Mouse (Mus musculus): ENCODE data around the gene Gh. TPM values are rescaled to one million over a fixed set of nuclear protein-coding genes. Genes with fewer than 3 reads are reported as not detected.
A peak's percentile ranks its signal among the peaks of the same experiment; 100 is the strongest.

The Gh gene
- polyA plus RNA-seq, 1 experiment = not detected

DNA sequence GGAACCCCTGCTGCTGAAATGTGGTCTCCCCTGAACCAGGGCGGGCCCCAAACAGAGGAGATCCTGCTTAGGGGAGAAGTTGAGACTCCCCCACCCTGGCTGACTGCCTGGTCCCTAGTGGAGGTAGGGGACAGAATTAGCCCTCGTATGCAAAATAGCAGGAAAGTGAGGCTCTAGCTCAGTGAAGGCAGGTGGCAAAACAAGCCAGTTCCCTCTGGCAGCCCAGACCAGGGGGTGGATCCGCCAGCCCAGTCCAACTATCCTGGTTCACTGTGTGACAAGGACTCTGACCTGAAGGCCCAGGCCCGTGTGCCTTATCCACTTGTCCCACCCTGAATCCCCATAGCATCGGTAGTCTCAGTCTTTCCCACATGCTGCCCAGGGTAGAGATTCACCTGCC is 8.5 kb upstream of the Gh start:
- TF ChIP-seq POLR2A (IDR thresholded peaks at IDR 0.05; ENCODE audit: control insufficient read depth, low read depth, low read length) (no peak), CTCF (IDR thresholded peaks at IDR 0.05; ENCODE audit: control insufficient read depth, insufficient read depth, insufficient replicate concordance, low read depth, low read length) (no peak)
- Histone ChIP-seq H3K36me3 (ENCODE audit: control insufficient read depth, insufficient read depth, low read length) (no peaks in the 10 kb centered on the region), H3K27ac (ENCODE audit: control insufficient read depth, insufficient read depth, low read depth, low read length) (no peak overlapping the region), H3K4me1 (ENCODE audit: control insufficient read depth, insufficient read depth, low read length) (peaks cover 7% of the 10 kb centered on the region), H3K27me3 (ENCODE audit: control insufficient read depth, insufficient read depth, low read length) (no peaks in the 10 kb centered on the region), H3K4me3 (ENCODE audit: control insufficient read depth, low read depth, low read length) (no peak overlapping the region)

DNA sequence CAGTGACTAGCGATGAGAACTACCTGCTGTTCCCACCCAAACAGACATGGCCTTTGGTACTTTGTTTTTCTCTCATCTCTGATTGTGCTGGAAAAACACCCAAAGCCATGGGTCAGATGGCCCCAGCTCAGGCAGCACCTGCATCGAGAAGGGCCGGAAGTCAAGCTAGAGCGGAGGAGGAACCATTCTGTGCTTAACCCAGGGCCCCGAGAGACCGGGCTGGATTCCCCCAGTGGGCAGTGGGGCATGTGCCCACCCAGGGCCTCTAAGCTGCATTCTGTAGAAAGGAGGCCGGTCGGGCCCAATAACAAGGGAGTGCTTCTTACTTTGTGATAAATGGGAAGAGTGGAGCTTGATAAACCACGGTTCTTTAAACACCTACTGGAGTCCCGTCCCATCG is 6.5 kb upstream of the Gh start:
- H3K4me3 ChIP-seq (ENCODE audit: control insufficient read depth, low read depth, low read length) = peak overlapping the region; percentile 58
- no peaks in the 10 kb centered on the region for H3K36me3 ChIP-seq (ENCODE audit: control insufficient read depth, insufficient read depth, low read length)
- no peak for TF ChIP-seq POLR2A (IDR thresholded peaks at IDR 0.05; ENCODE audit: control insufficient read depth, low read depth, low read length)
- no peak for TF ChIP-seq CTCF (IDR thresholded peaks at IDR 0.05; ENCODE audit: control insufficient read depth, insufficient read depth, insufficient replicate concordance, low read depth, low read length)
- no peaks in the 10 kb centered on the region for H3K27me3 ChIP-seq (ENCODE audit: control insufficient read depth, insufficient read depth, low read length)
- H3K4me1 ChIP-seq (ENCODE audit: control insufficient read depth, insufficient read depth, low read length) = peaks cover 7% of the 10 kb centered on the region
- peak overlapping the region; percentile 46 for H3K27ac ChIP-seq (ENCODE audit: control insufficient read depth, insufficient read depth, low read depth, low read length)

DNA sequence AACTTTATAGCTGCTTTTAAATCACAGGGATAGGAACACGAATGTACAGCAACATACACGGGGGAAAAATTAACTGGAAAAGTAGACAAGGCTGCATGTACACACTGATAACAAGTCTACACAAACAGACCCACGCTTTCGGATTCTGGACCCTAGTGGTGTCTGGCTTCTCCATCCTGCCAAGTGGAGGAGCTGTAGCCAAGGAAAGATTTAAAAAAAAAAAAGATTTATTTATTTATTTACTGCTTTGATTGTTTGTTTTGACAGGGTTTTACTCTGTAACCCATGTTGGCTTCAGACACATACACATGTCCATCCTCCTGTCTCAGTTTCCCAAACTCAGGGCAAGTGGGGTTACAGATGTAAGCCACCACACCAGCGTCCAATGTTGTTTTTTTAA is 5.8 kb upstream of the Gh start:
- H3K27me3 ChIP-seq (ENCODE audit: control insufficient read depth, insufficient read depth, low read length) = no peaks in the 10 kb centered on the region
- H3K27ac ChIP-seq (ENCODE audit: control insufficient read depth, insufficient read depth, low read depth, low read length) = no peak overlapping the region
- H3K4me1 ChIP-seq (ENCODE audit: control insufficient read depth, insufficient read depth, low read length) = peaks cover 7% of the 10 kb centered on the region
- no peaks in the 10 kb centered on the region for H3K36me3 ChIP-seq (ENCODE audit: control insufficient read depth, insufficient read depth, low read length)
- H3K4me3 ChIP-seq (ENCODE audit: control insufficient read depth, low read depth, low read length) = no peak overlapping the region
- no peak for TF ChIP-seq POLR2A (IDR thresholded peaks at IDR 0.05; ENCODE audit: control insufficient read depth, low read depth, low read length)
- no peak for TF ChIP-seq CTCF (IDR thresholded peaks at IDR 0.05; ENCODE audit: control insufficient read depth, insufficient read depth, insufficient replicate concordance, low read depth, low read length)

- H3K36me3 ChIP-seq (ENCODE audit: control insufficient read depth, insufficient read depth, low read length) = no peaks in the 10 kb centered on the region
- H3K4me1 ChIP-seq (ENCODE audit: control insufficient read depth, insufficient read depth, low read length) = peaks cover 8% of the 10 kb centered on the region
- H3K27me3 ChIP-seq (ENCODE audit: control insufficient read depth, insufficient read depth, low read length) = no peaks in the 10 kb centered on the region
- H3K27ac ChIP-seq (ENCODE audit: control insufficient read depth, insufficient read depth, low read depth, low read length) = no peak overlapping the region
- H3K4me3 ChIP-seq (ENCODE audit: control insufficient read depth, low read depth, low read length) = no peak overlapping the region
- TF ChIP-seq CTCF (IDR thresholded peaks at IDR 0.05; ENCODE audit: control insufficient read depth, insufficient read depth, insufficient replicate concordance, low read depth, low read length) (no peak), POLR2A (IDR thresholded peaks at IDR 0.05; ENCODE audit: control insufficient read depth, low read depth, low read length) (no peak)
These were observed 5.1 kb upstream of the Gh start for GRCm38 (mm10) chr11:106306758-106307157.

DNA sequence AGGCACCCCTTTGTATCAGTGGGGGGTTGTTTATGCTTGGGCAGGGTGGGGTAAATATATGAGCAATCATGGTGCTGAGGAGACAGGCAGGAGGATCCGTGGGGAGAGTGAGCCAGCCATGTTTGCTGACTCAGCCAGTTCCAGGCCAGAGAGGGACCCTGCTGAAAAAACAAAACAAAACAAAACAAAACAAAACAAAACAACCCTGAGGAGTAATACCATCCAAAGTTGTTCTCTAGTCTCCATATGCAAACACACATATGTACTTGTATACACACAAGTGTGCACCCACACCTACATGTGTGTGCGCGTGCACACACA is 4.4 kb upstream of the Gh start:
- Histone ChIP-seq H3K36me3 (ENCODE audit: control insufficient read depth, insufficient read depth, low read length) (no peaks in the 10 kb centered on the region), H3K4me1 (ENCODE audit: control insufficient read depth, insufficient read depth, low read length) (peaks cover 11% of the 10 kb centered on the region), H3K27me3 (ENCODE audit: control insufficient read depth, insufficient read depth, low read length) (no peaks in the 10 kb centered on the region), H3K27ac (ENCODE audit: control insufficient read depth, insufficient read depth, low read depth, low read length) (no peak overlapping the region), H3K4me3 (ENCODE audit: control insufficient read depth, low read depth, low read length) (no peak overlapping the region)
- TF ChIP-seq CTCF (IDR thresholded peaks at IDR 0.05; ENCODE audit: control insufficient read depth, insufficient read depth, insufficient replicate concordance, low read depth, low read length) (no peak), POLR2A (IDR thresholded peaks at IDR 0.05; ENCODE audit: control insufficient read depth, low read depth, low read length) (no peak)

- no peak overlapping the region for H3K27ac ChIP-seq (ENCODE audit: control insufficient read depth, insufficient read depth, low read depth, low read length)
- no peak overlapping the region for H3K4me3 ChIP-seq (ENCODE audit: control insufficient read depth, low read depth, low read length)
- H3K27me3 ChIP-seq (ENCODE audit: control insufficient read depth, insufficient read depth, low read length) = no peaks in the 10 kb centered on the region
- TF ChIP-seq POLR2A (IDR thresholded peaks at IDR 0.05; ENCODE audit: control insufficient read depth, low read depth, low read length) (no peak), CTCF (IDR thresholded peaks at IDR 0.05; ENCODE audit: control insufficient read depth, insufficient read depth, insufficient replicate concordance, low read depth, low read length) (no peak)
- H3K36me3 ChIP-seq (ENCODE audit: control insufficient read depth, insufficient read depth, low read length) = no peaks in the 10 kb centered on the region
- H3K4me1 ChIP-seq (ENCODE audit: control insufficient read depth, insufficient read depth, low read length) = peaks cover 11% of the 10 kb centered on the region
These were observed 3.8 kb upstream of the Gh start for GRCm38 (mm10) chr11:106305348-106306064.

DNA sequence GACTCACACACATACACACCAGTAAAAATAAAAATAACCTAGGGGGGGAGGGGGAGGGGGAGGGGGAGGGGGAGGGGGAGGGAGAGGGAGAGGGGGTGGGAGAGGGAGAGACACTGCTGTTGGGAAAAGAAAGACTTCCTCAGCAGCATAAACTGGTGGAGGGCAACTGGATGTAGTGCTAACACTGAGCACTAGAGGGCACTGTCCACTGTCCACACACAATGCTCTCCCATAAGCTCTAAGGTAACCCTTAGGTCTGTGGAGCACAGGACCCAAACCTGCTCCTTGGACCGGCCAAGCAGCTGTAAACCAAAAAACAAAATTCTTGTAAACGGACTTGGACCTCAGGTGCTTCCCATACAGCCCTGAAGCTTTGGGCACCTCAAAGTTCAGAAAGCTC is 969 bp upstream of the Gh start:
- peak; percentile 76; the same call in 1 of the 2 replicates for TF ChIP-seq CTCF (IDR thresholded peaks at IDR 0.05; ENCODE audit: control insufficient read depth, insufficient read depth, insufficient replicate concordance, low read depth, low read length)
- TF ChIP-seq POLR2A (IDR thresholded peaks at IDR 0.05; ENCODE audit: control insufficient read depth, low read depth, low read length) = no peak
- H3K4me3 ChIP-seq (ENCODE audit: control insufficient read depth, low read depth, low read length) = no peak overlapping the region
- peaks cover 4% of the 10 kb centered on the region for H3K4me1 ChIP-seq (ENCODE audit: control insufficient read depth, insufficient read depth, low read length)
- H3K36me3 ChIP-seq (ENCODE audit: control insufficient read depth, insufficient read depth, low read length) = no peaks in the 10 kb centered on the region
- H3K27ac ChIP-seq (ENCODE audit: control insufficient read depth, insufficient read depth, low read depth, low read length) = no peak overlapping the region
- H3K27me3 ChIP-seq (ENCODE audit: control insufficient read depth, insufficient read depth, low read length) = no peaks in the 10 kb centered on the region
